Mouse (Mus musculus): ENCODE measurements around the gene Rin3. TPM values are rescaled to one million over a fixed set of nuclear protein-coding genes. Genes with fewer than 3 reads are reported as not detected.
A peak's percentile ranks its signal among the peaks of the same experiment; 100 is the strongest.

Rin3 gene
- polyA plus RNA-seq, 1 experiment from 2014 or later = 2.8 TPM

GRCm38 (mm10) chr12:102308001-102308456, 25.2 kb downstream of the Rin3 start:
- no peak overlapping the region for H3K9ac ChIP-seq
- no peak overlapping the region for H3K4me2 ChIP-seq
- ATAC-seq (replicated peaks) = peak; percentile 50
- H3K4me3 ChIP-seq = no peak overlapping the region
- no peaks in the 10 kb centered on the region for H3K9me3 ChIP-seq
- H3K36me3 ChIP-seq (replicated peaks) = no peaks in the 10 kb centered on the region
- H3K27ac ChIP-seq = peak overlapping the region; percentile 55; the same call in 1 of the 2 replicates
- WGBS = 56% methylated on average over 6 of the region's 6 CpGs
- H3K4me1 ChIP-seq = peaks cover 13% of the 10 kb centered on the region
- no peaks in the 10 kb centered on the region for H3K27me3 ChIP-seq (replicated peaks)

GRCm38 (mm10) chr12:102308457-102309011, 25.7 kb downstream of the Rin3 start:
- Histone ChIP-seq H3K4me3 (no peak overlapping the region), H3K36me3 (replicated peaks) (no peaks in the 10 kb centered on the region), H3K4me2 (no peak overlapping the region), H3K4me1 (peaks cover 13% of the 10 kb centered on the region), H3K27me3 (replicated peaks) (no peaks in the 10 kb centered on the region), H3K27ac (peak overlapping the region; percentile 55; the same call in 1 of the 2 replicates), H3K9me3 (no peaks in the 10 kb centered on the region), H3K9ac (no peak overlapping the region)
- ATAC-seq (replicated peaks) = 0 out of 2 replicates have a peak, but pooled peaks have one; percentile 61
- 48% methylated on average over 16 of the region's 16 CpGs for WGBS

- ATAC-seq (replicated peaks) = no peak
- Histone ChIP-seq H3K36me3 (replicated peaks) (no peaks in the 10 kb centered on the region), H3K27me3 (replicated peaks) (no peaks in the 10 kb centered on the region), H3K4me2 (no peak overlapping the region), H3K4me3 (no peak overlapping the region), H3K9me3 (no peaks in the 10 kb centered on the region), H3K27ac (no peak overlapping the region), H3K9ac (no peak overlapping the region), H3K4me1 (peaks cover 13% of the 10 kb centered on the region)
- 89% methylated on average over 11 of the region's 11 CpGs for WGBS
Observed at GRCm38 (mm10) chr12:102309099-102309799, 26.4 kb downstream of the Rin3 start.

DNA sequence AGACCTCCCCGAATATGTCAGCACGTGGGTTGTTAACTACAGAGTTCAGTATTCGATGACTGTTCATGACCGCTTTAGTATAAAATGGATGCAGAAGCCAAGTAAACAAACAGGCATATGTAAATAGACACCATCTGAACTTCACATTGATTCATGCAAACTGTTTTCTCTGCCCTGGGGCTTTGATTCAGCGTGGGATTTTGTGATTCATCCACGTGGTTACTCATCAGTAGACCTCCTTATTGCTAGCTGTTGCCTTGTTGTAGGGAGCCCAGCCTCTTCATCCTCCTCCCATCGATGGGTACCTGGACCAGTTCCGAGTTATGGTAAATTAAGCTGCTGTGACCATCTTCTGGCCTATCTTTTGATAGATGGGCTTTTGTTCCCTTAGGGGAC, 26.9 kb downstream of the Rin3 start:
- Histone ChIP-seq H3K27me3 (replicated peaks) (no peaks in the 10 kb centered on the region), H3K36me3 (replicated peaks) (no peaks in the 10 kb centered on the region), H3K9ac (no peak overlapping the region), H3K9me3 (no peaks in the 10 kb centered on the region), H3K4me3 (no peak overlapping the region), H3K4me2 (no peak overlapping the region), H3K27ac (no peak overlapping the region), H3K4me1 (peaks cover 13% of the 10 kb centered on the region)
- no peak for ATAC-seq (replicated peaks)
- 91% methylated on average over 8 of the region's 8 CpGs for WGBS

- Histone ChIP-seq H3K4me1 (peaks cover 13% of the 10 kb centered on the region), H3K27ac (no peak overlapping the region), H3K9me3 (no peaks in the 10 kb centered on the region), H3K4me3 (no peak overlapping the region), H3K4me2 (no peak overlapping the region), H3K9ac (no peak overlapping the region), H3K36me3 (replicated peaks) (no peaks in the 10 kb centered on the region), H3K27me3 (replicated peaks) (no peaks in the 10 kb centered on the region)
- WGBS = 94% methylated on average over 3 of the region's 3 CpGs
- ATAC-seq (replicated peaks) = no peak
Observed at GRCm38 (mm10) chr12:102310261-102310660, 27.4 kb downstream of the Rin3 start.

- Histone ChIP-seq H3K9me3 (no peaks in the 10 kb centered on the region), H3K4me1 (peaks cover 13% of the 10 kb centered on the region), H3K27me3 (replicated peaks) (no peaks in the 10 kb centered on the region), H3K9ac (no peak overlapping the region), H3K4me2 (no peak overlapping the region), H3K36me3 (replicated peaks) (no peaks in the 10 kb centered on the region), H3K4me3 (no peak overlapping the region), H3K27ac (no peak overlapping the region)
- ATAC-seq (replicated peaks) = no peak
- WGBS = 92% methylated on average over 5 of the region's 5 CpGs
Observed at GRCm38 (mm10) chr12:102311454-102311853, 28.6 kb downstream of the Rin3 start.

- WGBS = 26% methylated on average over 2 of the region's 2 CpGs
- no peaks in the 10 kb centered on the region for H3K4me1 ChIP-seq
- H3K36me3 ChIP-seq (replicated peaks) = no peaks in the 10 kb centered on the region
- no peak overlapping the region for H3K9ac ChIP-seq
- no peak overlapping the region for H3K4me2 ChIP-seq
- no peaks in the 10 kb centered on the region for H3K9me3 ChIP-seq
- H3K27me3 ChIP-seq (replicated peaks) = no peaks in the 10 kb centered on the region
- H3K27ac ChIP-seq = no peak overlapping the region
- ATAC-seq (replicated peaks) = no peak
- no peak overlapping the region for H3K4me3 ChIP-seq
Observed at GRCm38 (mm10) chr12:102319150-102319549, 36.3 kb downstream of the Rin3 start.

- Histone ChIP-seq H3K4me2 (no peak overlapping the region), H3K9ac (no peak overlapping the region), H3K4me3 (no peak overlapping the region), H3K36me3 (replicated peaks) (no peaks in the 10 kb centered on the region), H3K4me1 (no peaks in the 10 kb centered on the region), H3K27me3 (replicated peaks) (no peaks in the 10 kb centered on the region), H3K27ac (no peak overlapping the region), H3K9me3 (no peaks in the 10 kb centered on the region)
- no peak for ATAC-seq (replicated peaks)
- WGBS = 85% methylated on average over 2 of the region's 2 CpGs
Observed at GRCm38 (mm10) chr12:102319899-102320298, 37.1 kb downstream of the Rin3 start.

- Histone ChIP-seq H3K27ac (no peak overlapping the region), H3K4me3 (no peak overlapping the region), H3K36me3 (replicated peaks) (no peaks in the 10 kb centered on the region), H3K9me3 (no peaks in the 10 kb centered on the region), H3K4me2 (no peak overlapping the region), H3K9ac (no peak overlapping the region), H3K27me3 (replicated peaks) (no peaks in the 10 kb centered on the region), H3K4me1 (no peaks in the 10 kb centered on the region)
- no peak for ATAC-seq (replicated peaks)
- 56% methylated on average over 2 of the region's 2 CpGs for WGBS
Observed at GRCm38 (mm10) chr12:102320322-102320721, 37.5 kb downstream of the Rin3 start.

DNA sequence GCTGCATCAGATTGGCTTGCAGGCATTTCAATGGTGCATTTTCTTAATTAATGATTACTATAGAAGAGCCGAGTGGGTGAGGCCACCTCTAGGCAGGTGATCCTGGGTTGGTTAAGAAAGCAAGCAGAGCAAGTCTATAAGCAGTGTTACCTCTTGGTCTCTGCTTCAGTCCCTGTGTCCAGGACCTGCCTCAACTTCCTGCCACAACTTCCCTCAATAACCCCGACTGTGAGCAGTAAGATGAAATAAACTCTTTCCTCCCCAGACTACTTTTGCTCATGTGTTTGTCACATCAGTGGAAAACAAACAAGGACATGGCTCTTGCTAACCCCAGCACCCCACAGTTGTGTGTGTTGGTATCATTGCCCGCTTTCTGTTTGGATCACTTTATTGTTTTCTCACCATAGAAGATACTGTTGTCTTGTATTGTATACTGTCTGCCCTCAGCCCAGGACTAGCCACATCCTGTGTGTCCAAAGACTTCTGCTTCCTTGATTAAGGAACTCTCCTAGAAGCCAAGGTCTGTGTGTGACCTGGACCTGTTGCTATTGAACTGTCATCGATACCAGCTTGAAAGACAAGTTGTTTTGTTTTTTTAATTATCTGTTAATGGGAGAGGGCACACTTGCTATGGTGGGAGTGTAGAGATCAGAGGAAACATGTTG, 38.3 kb downstream of the Rin3 start:
- WGBS = 85% methylated on average over 4 of the region's 4 CpGs
- ATAC-seq (replicated peaks) = no peak
- H3K27me3 ChIP-seq (replicated peaks) = no peaks in the 10 kb centered on the region
- no peaks in the 10 kb centered on the region for H3K9me3 ChIP-seq
- no peak overlapping the region for H3K4me2 ChIP-seq
- no peaks in the 10 kb centered on the region for H3K36me3 ChIP-seq (replicated peaks)
- no peak overlapping the region for H3K4me3 ChIP-seq
- H3K9ac ChIP-seq = no peak overlapping the region
- no peaks in the 10 kb centered on the region for H3K4me1 ChIP-seq
- H3K27ac ChIP-seq = no peak overlapping the region

- Histone ChIP-seq H3K9ac (no peak overlapping the region), H3K36me3 (replicated peaks) (no peaks in the 10 kb centered on the region), H3K27ac (no peak overlapping the region), H3K27me3 (replicated peaks) (no peaks in the 10 kb centered on the region), H3K9me3 (no peaks in the 10 kb centered on the region), H3K4me3 (no peak overlapping the region), H3K4me1 (no peaks in the 10 kb centered on the region), H3K4me2 (no peak overlapping the region)
- 83% methylated on average over 5 of the region's 5 CpGs for WGBS
- ATAC-seq (replicated peaks) = no peak
Observed at GRCm38 (mm10) chr12:102321855-102322254, 39.0 kb downstream of the Rin3 start.

GRCm38 (mm10) chr12:102323392-102323791, 40.5 kb downstream of the Rin3 start:
- ATAC-seq (replicated peaks) = no peak
- H3K4me3 ChIP-seq = no peak overlapping the region
- H3K36me3 ChIP-seq (replicated peaks) = no peaks in the 10 kb centered on the region
- H3K27ac ChIP-seq = no peak overlapping the region
- no peaks in the 10 kb centered on the region for H3K4me1 ChIP-seq
- no peaks in the 10 kb centered on the region for H3K9me3 ChIP-seq
- no peaks in the 10 kb centered on the region for H3K27me3 ChIP-seq (replicated peaks)
- WGBS = 96% methylated on average over 2 of the region's 2 CpGs
- no peak overlapping the region for H3K9ac ChIP-seq
- no peak overlapping the region for H3K4me2 ChIP-seq
